Mouse (Mus musculus): ENCODE data around the gene Eya2.

Gene Eya2

DNA sequence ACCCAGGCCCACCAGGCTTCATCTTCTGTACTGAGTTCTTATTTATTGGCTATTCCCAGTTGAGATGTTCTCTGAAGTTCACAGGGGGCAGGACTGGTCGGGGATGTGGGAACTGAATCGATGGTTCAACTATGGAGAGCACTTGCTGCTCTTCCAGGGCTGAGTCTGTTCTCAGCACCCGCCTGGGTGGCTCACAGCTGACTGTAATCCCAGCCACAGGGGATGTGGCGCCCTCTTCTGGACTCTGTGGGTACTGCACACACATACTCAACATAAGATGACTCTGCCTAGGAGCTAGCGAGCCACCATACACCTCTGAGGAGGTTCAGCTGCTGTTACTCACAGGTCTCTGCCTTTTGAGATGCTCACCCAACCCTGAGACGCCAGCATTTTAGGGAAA, 121.9 kb downstream of the Eya2 start:
- DNase-seq (ENCODE audit: low read depth, low spot score), result no peak

DNA sequence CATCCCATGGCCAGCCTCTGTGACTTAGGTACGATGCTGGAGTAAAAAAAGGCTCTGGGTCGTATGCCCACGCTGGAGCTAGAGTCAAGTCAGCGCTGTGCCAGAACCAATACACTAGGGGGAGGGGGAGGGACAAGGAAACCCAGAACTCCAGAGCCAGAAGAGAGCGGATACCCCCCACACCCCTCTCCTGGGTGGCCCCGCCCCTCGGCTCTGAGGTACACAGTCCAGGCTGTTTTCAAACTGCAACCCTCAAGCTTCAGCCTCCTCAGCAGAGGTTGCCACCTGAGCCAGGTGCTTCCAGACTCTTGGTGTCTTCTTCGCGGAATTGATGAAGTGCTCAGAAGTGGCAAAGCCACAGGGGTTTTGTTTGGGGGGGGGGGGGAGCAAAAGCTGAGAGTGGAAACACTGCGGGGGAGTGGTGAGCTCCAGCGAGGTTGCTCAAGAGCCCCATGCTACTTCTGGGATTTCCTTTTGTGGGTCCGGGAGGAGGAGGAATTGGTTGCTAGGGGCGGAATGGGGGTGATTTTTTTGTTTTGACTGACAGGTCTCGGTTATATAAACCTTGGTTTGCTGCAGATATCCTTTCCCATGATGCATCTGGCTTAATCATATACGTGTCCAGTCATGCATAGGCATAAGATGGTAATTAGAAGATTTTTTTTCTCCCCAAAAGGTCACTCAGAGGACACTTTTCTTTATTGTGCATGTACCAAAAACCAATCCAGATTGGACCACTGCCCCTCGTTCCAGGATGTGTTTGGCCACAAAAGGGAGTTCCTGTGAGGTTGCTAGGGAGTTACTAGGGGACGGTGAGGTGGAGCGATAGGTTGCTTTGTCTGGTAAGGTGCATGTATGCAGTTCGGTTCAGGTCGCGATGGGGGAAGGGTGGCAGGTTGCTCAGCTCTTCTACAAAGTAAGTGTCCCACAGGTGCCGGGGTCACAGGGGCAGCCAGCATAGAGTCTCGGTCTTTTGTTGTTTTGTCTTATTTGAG, 122.6 kb downstream of the Eya2 start:
- no peak for DNase-seq (ENCODE audit: low read depth, low spot score)

DNA sequence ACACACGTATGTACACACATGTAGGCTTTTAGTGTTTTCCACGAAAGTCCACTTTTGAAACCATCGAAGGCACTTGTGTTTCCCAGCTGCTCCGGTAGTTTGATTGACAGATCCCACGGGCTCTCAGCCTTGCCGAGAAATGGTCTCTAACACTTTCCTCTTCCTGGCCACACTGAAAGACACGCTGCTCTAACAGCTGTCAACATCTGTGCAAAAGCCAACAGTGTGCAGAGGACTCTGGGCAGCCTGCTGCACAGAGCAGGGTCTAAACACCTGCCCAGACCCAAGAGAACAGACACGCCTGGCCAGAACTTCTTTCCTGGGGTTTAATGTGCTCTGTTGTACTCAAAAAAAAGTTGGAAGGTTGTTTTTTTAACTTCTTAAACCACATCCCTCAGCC, 124.5 kb downstream of the Eya2 start:
- no peak for DNase-seq (ENCODE audit: low read depth, low spot score)

DNA sequence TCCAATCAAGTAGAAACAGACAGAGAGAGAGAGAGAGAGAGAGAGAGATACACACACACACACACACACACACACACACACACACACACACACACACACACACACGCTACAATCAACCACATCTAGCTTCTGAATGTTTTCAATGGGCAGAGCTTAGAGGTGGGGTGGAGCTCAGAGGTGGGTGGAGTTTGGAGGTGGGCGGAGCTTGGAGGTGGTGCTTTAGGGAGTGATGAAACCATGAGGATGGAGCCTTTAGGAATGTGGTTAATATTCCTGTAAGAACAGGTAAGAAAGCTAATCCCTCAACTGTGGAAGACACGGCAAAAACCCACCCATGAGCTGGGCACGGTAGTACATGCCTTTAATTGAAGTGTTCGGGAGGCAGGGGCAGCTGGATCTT, 127.1 kb downstream of the Eya2 start:
- no peak for DNase-seq (ENCODE audit: low read depth, low spot score)

DNA sequence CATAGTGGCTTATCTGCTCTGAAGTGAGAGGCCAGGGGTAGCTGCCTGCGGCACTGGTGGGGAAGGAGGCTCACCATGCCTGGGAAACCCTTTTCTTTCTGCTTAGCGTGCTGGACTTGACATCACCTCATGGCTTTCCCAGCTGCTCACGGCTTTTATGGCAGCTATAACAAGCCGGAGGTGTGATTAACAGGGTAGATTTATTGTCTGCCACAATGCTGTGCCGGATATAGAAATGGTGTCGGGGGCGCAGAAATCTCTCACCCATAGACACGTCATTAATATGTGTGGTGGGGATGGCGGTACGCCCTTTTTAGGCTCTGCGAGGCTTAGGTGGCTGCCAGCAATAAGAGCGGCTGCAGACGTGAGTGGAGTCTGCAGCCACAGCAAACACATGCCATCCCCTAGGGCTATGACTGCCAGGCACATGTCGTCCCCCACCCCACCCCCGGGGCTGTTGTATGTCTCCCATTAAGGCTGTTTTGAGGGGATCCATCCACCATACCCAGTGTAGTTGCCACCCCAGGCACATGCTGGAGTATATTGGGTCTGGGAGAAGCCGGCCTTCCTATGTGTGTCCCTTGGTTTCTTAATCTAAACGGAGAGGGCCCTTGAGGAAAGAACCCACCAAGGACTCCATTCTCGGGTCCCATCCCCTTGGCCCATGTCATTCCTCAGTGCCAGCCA, 137.9 kb downstream of the Eya2 start:
- no peak for DNase-seq (ENCODE audit: low read depth, low spot score)

DNA sequence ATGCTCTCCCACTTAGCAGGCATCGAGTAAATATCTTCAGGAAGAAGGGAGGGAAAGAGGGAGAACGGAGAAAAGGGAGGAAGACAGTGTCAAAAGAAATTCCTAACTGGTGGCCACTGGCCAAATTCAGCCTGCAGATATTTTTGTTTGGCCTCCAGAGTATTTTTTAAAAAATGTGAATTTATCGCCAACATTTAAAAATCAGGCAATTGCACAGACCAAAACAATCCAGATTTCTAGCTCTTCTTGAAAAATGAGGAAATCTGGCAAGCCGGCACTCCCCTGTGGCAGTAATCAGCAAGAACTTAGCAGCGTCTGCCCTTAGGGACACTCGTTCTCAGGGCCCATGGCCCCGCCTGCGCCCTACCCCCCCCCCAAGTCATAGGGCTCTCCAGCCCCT, 138.9 kb downstream of the Eya2 start:
- DNase-seq (ENCODE audit: low read depth, low spot score), result no peak

DNA sequence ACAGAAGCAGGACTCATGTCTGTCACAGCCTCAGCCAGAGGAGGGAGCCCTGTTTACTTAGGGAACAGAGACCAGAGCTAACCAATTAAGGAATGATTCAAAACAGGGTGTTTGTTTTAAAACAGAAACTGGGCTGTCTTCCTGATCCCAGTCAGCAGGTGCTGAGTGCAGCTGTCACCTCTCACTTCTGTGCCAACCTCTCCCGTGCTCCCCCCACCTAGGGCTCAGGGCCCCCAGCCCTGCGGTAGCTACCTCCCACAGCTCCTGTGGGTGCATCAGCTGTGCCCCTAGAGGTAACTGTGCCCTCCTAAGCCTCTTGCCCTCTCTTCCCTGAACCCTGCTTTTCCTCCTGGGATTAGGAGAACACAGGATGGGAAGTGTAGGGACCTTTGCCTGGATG, 141.5 kb downstream of the Eya2 start:
- no peak for DNase-seq (ENCODE audit: low read depth, low spot score)

DNA sequence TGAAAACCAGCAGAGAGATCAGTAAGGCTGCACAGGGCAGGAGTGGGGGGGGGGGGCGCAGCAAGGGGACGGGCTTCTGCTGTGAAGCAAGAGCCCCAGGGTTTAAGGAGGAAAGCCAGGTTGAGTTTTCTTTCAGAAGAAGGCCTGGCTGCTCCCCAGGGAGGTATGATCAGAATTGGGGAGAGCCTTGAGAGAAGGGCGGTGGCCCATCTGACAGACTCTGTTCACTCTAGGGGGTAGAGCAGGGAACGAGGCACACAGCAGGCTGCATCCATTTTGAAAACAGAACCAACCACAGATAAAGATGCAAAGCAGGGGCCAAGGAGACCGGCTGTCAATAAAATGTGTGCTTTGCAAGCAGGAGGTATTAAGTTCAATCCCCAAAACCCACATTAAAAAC, 145.5 kb downstream of the Eya2 start:
- no peak for DNase-seq (ENCODE audit: low read depth, low spot score)

DNA sequence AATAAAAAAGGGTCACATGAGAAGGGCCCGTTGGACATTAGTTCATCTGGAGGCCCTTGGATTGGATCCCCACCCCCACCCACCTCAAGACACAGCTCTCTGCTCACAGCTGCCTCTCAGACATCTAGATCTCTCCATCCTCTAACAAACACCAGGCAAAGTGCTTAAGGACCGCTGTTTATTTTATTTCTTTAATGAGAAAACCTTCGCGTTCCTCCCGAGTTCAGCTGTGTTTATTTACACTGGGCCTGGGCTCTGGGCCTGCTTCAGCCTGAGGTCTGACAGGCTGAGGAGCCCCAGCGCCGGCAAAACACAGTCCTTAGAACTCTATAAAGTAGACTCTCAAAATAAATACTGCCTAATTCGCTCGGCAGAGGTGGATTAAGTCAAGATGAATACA, 146.2 kb downstream of the Eya2 start:
- DNase-seq (ENCODE audit: low read depth, low spot score), result no peak

DNA sequence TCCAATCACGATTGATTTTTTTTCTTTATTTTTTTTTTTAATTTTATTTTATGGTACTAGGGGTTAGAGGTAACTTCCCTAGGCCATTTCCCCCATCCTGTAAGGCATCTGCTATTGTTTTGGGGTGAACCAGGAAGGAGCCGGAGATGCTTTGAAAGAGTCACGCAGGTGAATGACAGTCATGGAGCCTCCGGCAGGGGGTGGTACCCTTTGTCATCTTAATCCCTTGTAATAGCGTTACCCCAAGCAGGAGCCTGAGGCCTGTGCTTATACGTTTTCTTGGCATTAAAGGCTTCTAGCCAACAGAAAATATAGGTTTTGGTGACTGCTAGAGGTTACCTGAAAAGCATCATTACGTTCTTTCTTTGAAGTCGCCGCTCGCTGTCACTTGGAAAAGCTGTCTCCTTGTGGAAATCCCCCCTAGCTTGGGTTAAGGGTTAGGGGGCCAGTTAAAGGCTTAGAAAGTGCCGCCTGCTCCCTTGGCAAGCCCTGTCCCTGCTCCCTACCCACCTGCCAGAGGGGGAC, 146.8 kb downstream of the Eya2 start:
- DNase-seq (ENCODE audit: low read depth, low spot score), result no peak

DNA sequence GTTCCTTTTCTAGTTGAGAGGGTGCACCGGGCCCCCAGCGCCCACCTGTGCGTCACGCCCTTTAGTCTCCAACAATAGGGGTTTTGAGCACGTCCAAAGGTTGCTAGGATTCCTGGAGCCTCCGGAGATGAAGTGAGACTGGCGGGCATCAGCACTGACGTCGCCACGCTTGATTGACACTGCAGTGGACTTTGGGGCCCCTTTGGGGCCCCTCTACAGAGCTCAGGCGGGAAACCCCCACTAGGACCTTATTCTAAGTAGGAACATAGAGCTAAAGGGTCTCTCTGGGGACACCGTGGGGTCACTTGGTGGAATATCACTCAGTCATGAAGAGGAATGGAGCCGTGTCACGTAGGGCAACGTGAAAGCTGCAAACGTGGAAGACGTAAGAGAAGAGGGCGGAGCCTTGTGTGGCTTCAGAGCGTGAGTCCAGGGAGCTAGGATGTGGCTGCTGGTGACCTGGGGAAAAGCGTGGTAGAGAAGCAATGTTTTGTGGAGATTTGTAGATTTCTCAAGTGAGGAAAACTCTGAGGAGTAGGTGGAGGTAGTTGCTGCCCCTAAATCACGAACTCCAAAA, 147.5 kb downstream of the Eya2 start:
- DNase-seq (ENCODE audit: low read depth, low spot score), result no peak

DNA sequence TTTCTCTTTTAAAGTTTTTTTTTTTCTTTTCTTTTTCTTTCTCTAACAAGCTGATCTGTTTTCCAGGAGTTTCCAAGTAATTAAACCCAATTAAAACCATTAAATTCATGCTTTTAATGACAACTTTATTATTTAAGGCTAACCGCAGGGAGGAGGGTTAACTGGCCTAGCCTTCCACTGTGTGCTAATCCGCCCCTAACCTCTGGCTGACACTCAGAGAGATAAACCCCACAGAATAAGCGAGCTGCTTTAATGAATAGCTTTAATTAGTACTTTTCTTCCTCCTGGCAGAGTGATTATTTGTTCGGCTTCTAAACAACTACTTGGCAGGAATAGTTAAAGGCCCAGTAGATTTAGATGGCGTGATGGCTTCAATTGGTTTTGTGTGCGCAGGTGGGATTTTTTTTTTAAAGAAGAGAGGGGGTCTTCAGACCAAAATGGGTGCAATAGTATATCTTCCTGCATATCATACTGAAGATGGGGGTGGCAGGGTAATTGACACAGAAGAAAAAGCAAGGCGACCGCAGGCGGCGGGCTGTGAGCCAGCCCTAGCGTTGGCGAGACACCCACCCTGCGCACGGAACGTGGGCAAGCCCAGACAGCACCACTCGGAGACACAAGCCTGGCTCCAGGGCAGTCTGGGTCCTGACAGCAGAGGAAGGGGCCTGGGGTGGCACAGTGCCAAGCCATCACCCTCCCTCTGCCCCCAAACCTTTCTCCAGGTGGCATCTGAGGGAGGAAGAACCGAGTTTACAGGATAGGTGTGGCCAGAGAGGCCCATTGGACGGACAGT, 150.7 kb downstream of the Eya2 start:
- DNase-seq (ENCODE audit: low read depth, low spot score), result peak; percentile 63

DNA sequence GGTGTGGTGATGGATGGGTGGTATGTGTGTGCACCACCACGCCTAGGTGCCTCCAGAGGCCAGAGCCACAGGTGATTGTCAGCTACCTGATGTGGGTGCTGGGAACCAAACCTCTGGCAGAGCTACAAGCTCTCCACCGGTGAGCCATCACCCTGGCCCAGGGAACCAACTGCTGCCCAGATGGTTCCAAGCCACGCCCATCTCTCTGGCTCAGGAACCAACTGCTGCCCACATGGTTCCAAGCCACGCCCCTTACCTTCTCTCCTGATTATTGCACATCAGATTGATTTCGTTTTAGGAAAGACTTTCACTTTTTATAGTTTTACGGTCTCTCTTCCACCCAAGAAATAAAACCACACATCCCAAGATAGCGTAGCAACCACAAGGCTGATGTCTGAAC, 153.1 kb downstream of the Eya2 start:
- DNase-seq (ENCODE audit: low read depth, low spot score), result no peak

DNA sequence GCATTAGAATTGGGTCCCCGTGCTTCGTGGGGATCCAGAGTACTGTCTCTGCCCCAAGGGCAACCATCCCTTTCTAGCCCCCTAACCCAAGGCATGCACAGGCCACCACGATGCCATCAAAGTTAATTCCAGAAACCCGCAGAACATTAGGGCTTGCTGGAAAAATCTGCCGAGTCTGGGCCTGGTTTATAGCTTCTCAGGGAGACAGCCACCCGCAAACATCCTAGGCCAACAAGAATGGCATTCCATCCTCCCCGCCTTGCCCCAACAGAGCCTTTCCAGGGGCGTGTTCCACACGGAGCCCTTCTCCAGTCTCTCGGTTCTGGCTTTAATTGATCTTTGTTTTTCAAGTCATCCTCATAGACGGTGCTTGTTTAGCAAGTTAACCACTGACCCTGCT, 153.6 kb downstream of the Eya2 start:
- DNase-seq (ENCODE audit: low read depth, low spot score), result no peak

DNA sequence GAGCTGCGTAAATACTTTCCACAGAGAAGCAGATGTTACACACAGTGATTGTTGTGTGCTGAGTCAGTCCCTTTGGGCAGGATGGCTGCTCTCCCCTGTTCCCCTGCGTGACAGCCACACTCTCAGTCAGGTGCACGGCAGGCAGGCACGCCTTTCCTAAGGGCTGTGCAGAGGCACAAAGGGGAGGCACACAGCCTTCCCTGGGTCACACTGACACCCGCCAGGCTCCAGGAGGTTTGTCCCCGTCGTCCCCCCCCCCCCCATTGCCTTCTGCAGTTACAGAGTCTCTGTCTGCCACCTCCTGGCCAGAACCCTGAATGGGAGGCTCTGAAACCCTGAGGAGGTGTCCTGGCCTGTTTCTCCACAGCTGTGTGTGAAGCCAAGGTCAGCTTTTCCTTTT, 156.2 kb downstream of the Eya2 start:
- DNase-seq (ENCODE audit: low read depth, low spot score), result peak; percentile 29

DNA sequence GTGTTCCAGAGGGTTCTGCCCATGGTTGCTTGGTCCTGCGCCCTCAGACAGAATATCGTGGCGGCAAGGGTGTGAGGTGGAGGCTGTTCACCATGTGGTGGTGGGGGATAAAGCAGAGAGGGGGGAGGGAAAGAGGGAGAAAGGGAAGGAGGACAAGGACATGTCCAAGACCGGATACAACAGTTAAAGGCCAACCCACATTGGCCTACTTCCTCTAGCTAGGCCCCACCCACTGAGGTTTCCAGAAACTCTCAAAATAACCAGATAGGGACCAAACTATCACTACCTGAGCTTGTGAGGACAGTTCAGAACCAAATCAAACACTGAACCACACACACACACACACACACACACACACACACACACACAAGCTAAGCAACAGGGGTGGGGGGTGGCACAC, 157.9 kb downstream of the Eya2 start:
- DNase-seq (ENCODE audit: low read depth, low spot score), result no peak

DNA sequence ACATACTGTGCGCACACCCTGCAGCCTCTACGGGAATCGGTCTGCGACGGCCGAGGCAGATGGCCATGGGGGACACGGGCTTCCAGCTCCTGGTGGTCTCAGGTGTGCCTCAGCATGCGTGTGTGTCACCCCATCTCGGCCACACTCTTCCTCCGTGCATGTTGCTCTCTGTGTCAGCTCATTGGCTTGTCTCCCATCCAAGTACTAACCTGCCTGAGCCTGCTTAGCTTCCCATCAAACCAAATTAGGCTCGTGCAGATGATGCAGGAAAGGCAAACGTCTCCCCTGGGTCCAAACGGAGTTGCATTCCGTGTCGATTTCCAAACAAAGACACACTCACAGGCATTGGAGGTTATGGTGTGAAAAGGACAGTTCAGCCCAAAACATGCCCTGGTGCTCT, 163.0 kb downstream of the Eya2 start:
- no peak for DNase-seq (ENCODE audit: low read depth, low spot score)

DNA sequence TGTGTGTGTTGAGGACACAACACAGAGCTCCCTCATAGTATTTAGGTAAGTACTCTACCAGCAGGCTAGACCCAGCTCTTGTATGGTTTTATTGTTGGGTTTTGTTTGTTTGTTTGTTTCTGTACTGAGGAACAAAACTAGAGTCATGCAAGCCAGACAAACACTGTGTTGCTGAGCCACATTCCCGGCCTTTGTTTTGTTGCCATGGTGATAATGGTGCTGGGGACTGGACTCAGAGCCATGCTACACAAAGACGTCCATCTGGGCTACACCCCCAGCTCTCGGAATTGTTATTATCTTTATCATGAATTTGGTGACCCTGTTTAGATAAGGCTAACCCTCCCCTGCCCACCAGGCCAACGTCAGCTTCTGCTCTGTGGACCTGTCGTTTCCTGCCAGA, 163.7 kb downstream of the Eya2 start:
- no peak for DNase-seq (ENCODE audit: low read depth, low spot score)

DNA sequence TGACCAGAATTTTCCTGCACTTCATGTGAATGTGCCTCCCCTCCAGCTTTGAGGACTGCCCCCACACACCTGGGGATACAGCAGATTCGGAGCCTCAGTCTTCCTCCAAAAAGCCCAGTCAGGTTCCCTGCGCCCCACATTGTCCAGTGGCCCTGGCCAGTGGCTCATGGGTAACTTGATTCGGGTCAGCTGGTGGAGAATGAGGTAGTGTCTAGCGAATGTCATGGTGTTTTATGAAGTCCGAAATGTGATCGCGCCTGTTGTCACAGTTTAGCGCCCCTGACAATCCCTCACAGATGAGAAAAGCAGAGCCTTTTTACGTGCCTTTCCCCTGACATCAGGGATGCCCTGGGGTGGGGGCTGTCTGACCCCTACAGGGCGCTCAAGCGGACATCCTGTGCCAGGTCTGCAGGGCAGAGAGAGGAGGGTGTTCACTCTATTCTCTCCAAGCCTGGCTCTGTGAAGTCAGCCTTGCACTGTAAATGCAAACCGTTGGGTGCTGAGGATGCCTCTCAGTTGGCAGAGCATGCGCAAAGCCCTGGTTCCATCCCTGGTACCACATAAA, 164.7 kb downstream of the Eya2 start:
- no peak for DNase-seq (ENCODE audit: low read depth, low spot score)

DNA sequence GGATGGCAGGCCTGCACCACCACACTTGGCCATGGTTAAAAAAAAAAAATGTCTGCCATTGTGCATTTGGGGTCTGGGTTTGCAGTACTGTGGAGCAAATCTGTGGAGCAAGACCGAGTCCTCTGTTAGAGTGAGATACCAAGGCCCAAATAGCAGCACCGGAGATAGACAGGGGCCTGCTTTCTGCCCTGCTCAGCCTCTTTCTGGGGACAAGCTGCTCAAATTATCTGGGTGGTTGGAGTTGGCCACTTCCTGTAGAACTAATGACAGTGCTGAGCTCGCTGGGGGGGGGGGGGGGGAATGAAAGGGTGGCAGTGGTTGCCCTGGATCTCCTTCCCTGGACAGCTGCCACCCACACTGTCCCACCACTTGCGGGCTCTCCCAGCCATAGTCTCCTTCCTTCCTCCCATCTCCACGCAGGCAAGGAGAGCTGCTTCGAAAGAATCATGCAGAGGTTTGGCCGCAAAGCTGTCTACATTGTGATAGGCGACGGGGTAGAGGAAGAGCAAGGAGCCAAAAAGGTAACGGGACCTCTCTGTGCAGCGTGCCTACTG, 174.1 kb downstream of the Eya2 start:
- DNase-seq (ENCODE audit: low read depth, low spot score), result no peak

DNA sequence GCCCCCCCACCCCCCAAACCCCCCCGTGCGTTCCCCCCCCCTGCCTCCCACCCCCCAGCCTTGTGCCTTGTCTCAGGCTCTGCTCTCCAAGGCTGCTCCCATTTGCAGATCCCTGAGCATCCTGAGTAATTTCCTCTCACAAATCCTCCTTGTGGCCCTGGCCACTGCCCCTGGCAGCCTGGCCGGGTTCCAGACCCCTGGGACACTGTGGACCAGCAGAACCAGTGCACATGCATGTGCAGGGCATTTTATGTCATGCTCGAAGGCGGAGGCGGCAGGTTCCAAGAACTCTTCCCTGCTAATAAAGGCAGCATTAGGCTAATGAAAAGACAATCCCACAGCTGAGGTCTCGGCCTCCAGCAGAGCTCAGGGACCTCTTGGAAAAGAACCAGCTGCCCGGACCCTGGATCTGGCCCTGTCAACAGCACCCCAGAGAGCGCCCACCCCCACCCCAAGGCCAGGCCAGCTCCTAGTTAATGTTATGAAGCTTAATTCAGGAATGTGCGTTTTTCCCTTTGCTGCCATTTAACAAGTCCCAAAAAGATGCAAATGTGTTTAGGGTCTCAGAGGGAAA, 174.6 kb downstream of the Eya2 start:
- no peak for DNase-seq (ENCODE audit: low read depth, low spot score)

All from retina, adult 2 months (tissue).